Mouse (Mus musculus): Measurements from ENCODE around the gene Tsc22d2.
A peak's percentile ranks its signal among the peaks of the same experiment; 100 is the strongest.

The Tsc22d2 gene

GRCm38 (mm10) chr3:58414234-58414938, at the start of gene Tsc22d2:
Gene Tsc22d2 (plus strand): TSS chr3:58414715.
- peak; percentile 97 for DNase-seq (ENCODE audit: extremely low spot score)

- no peak for DNase-seq (ENCODE audit: extremely low spot score)
These were observed 47.8 kb upstream of the Tsc22d2 start for GRCm38 (mm10) chr3:58366756-58367155.

GRCm38 (mm10) chr3:58370811-58371210, 43.7 kb upstream of the Tsc22d2 start:
- DNase-seq (ENCODE audit: extremely low spot score): no peak

- peak; percentile 45 for DNase-seq (ENCODE audit: extremely low spot score)
These were observed 42.2 kb upstream of the Tsc22d2 start for GRCm38 (mm10) chr3:58372066-58372904.

GRCm38 (mm10) chr3:58372905-58373208, 41.7 kb upstream of the Tsc22d2 start:
- no peak for DNase-seq (ENCODE audit: extremely low spot score)

- no peak for DNase-seq (ENCODE audit: extremely low spot score)
These were observed 40.2 kb upstream of the Tsc22d2 start for GRCm38 (mm10) chr3:58374281-58374680.

GRCm38 (mm10) chr3:58376713-58377112, 37.8 kb upstream of the Tsc22d2 start:
- no peak for DNase-seq (ENCODE audit: extremely low spot score)

- no peak for DNase-seq (ENCODE audit: extremely low spot score)
These were observed 36.9 kb upstream of the Tsc22d2 start for GRCm38 (mm10) chr3:58377589-58378134.

GRCm38 (mm10) chr3:58382676-58383075, 31.8 kb upstream of the Tsc22d2 start:
- no peak for DNase-seq (ENCODE audit: extremely low spot score)

GRCm38 (mm10) chr3:58385060-58385459, 29.5 kb upstream of the Tsc22d2 start:
- DNase-seq (ENCODE audit: extremely low spot score): no peak

GRCm38 (mm10) chr3:58388731-58389130, 25.8 kb upstream of the Tsc22d2 start:
- no peak for DNase-seq (ENCODE audit: extremely low spot score)

GRCm38 (mm10) chr3:58398541-58398940, 16.0 kb upstream of the Tsc22d2 start:
- DNase-seq (ENCODE audit: extremely low spot score): no peak

GRCm38 (mm10) chr3:58399931-58400330, 14.6 kb upstream of the Tsc22d2 start:
- DNase-seq (ENCODE audit: extremely low spot score): no peak

GRCm38 (mm10) chr3:58411669-58412068, 2.8 kb upstream of the Tsc22d2 start:
- no peak for DNase-seq (ENCODE audit: extremely low spot score)

- no peak for DNase-seq (ENCODE audit: extremely low spot score)
These were observed 844 bp upstream of the Tsc22d2 start for GRCm38 (mm10) chr3:58413671-58414070.

GRCm38 (mm10) chr3:58414986-58415883, 720 bp downstream of the Tsc22d2 start:
- DNase-seq (ENCODE audit: extremely low spot score): peak; percentile 69

- peak; percentile 86 for DNase-seq (ENCODE audit: extremely low spot score)
These were observed 1.6 kb downstream of the Tsc22d2 start for GRCm38 (mm10) chr3:58415884-58416725.

GRCm38 (mm10) chr3:58416726-58417437, 2.4 kb downstream of the Tsc22d2 start:
- DNase-seq (ENCODE audit: extremely low spot score): peak; percentile 61

- no peak for DNase-seq (ENCODE audit: extremely low spot score)
These were observed 4.5 kb downstream of the Tsc22d2 start for GRCm38 (mm10) chr3:58418724-58419705.
